Mouse (Mus musculus) limb, embryonic 10.5 days (tissue): Measurements from ENCODE around the gene Adipor2. TPM values are rescaled to one million over a fixed set of nuclear protein-coding genes. Genes with fewer than 3 reads are reported as not detected.

Source experiments
- DNase-seq: peaks from one replicate; pipeline ENCODE4 v3.0.0-alpha.2; 2017; ENCODE audit warnings: low spot score
- H3K27ac ChIP-seq: fragments of 300-500 bp; sonication (generic); 2 replicates; pipeline ENCODE4 v1.5.1; 2016; ENCODE audit warnings: mild to moderate bottlenecking
- H3K27me3 ChIP-seq: fragments of 300-500 bp; sonication (generic); 2 replicates; pipeline ENCODE4 v1.6.1; 2016; ENCODE audit warnings: low read depth, mild to moderate bottlenecking; ENCODE audit not compliant: poor library complexity, severe bottlenecking
- H3K36me3 ChIP-seq: fragments of 300-500 bp; sonication (generic); 2 replicates; pipeline ENCODE4 v1.6.1; 2016; ENCODE audit warnings: mild to moderate bottlenecking, moderate library complexity
- H3K4me1 ChIP-seq: fragments of 300-500 bp; sonication (generic); 2 replicates; pipeline ENCODE4 v1.6.1; 2016
- H3K4me3 ChIP-seq: fragments of 300-500 bp; sonication (generic); 2 replicates; pipeline ENCODE4 v1.5.1; 2016; ENCODE audit warnings: mild to moderate bottlenecking, moderate library complexity
- H3K9me3 ChIP-seq: fragments of 300-500 bp; sonication (generic); replicated peaks from 2 replicates; pipeline ENCODE4 v1.6.1; 2016; ENCODE audit warnings: mild to moderate bottlenecking
- WGBS: fragments of 180-500 bp; shearing (Covaris S2); methylation state at CpG from one replicate; pipeline ENCODE4 v1.1.7; 2016; 5-methylcytosine and 5-hydroxymethylcytosine counted together
- polyA plus RNA-seq: library from polyadenylated mRNA; unstranded; fragments of >200 nt; fragmentation: Nextera tagmentation; extraction: Ambion mirVana; gene quantifications from 2 replicates; pipeline ENCODE4 v1.2.1, GENCODE M21; 2016

Adipor2 gene
- polyA plus RNA-seq, 1 experiment from 2014 or later, result 29.4 TPM

- WGBS, result 54% methylated on average over 5 of the region's 5 CpGs
- H3K27me3 ChIP-seq, result no peaks in the 10 kb centered on the region
- peak; percentile 26 for DNase-seq
These were observed 21.2 kb downstream of the Adipor2 start for GRCm38 (mm10) chr6:119396309-119396634.

DNA sequence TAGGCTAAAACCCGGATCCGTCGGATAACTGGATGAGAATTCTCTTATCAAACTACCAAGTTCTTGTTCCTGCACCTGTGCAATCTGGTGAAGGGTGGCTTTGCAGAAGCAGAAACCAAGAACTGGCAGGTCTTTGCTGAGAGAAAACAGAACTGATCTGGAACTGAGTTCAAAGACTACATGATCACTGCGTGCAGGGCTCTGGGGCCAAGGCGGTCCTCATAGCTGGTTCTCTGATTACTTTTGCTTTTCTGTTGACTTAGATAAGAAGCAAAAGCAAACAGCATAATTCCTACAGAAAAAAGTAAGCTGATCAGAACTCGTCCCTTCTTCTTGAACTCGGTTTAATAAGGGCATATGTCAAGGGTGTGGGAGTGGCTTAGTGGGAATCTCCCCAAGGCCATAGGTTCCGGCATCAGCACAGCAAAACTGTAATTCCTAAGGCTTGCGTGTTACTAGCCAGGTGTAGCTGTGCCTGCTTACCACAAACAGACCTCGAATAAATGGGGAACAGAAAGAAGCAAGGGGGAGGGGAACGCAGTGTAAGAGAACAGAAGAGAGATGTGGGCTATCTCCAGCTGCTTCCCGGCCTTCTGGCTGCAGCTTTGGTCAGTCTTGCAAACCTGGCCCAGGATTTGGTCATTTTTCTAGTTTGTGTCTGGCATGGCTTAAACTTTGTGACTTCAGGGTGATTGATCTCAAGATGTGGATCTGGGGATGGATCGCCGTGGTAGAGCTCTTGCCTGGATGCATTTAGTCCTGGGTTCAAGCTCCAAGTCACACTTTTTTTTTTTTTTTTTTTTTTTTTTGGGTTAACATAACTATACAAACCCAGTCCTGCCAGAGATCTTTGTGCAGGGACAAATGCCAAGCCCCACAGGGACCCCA lies 21.8 kb downstream of the Adipor2 start:
- no peak for DNase-seq
- Histone ChIP-seq H3K36me3 (no peaks in the 10 kb centered on the region), H3K4me1 (0 out of 2 replicates have a peak, but pooled peaks cover 3% of the 10 kb centered on the region), H3K27me3 (no peaks in the 10 kb centered on the region), H3K9me3 (no peaks in the 10 kb centered on the region), H3K4me3 (no peak overlapping the region), H3K27ac (no peak overlapping the region)
- 87% methylated on average over 14 of the region's 14 CpGs for WGBS

More at GRCm38 (mm10) chr6:119396309-119396634, 21.2 kb downstream of the Adipor2 start:
- H3K4me1 ChIP-seq, result 0 out of 2 replicates have a peak, but pooled peaks cover 3% of the 10 kb centered on the region
- no peak overlapping the region for H3K27ac ChIP-seq
- H3K36me3 ChIP-seq, result no peaks in the 10 kb centered on the region
- no peak overlapping the region for H3K4me3 ChIP-seq
- no peaks in the 10 kb centered on the region for H3K9me3 ChIP-seq

- Histone ChIP-seq H3K27ac (no peak overlapping the region), H3K36me3 (no peaks in the 10 kb centered on the region), H3K4me1 (peaks cover 13% of the 10 kb centered on the region), H3K9me3 (no peaks in the 10 kb centered on the region), H3K27me3 (no peaks in the 10 kb centered on the region), H3K4me3 (no peak overlapping the region)
- 89% methylated on average over 9 of the region's 9 CpGs for WGBS
- no peak for DNase-seq
These were observed 24.7 kb downstream of the Adipor2 start for GRCm38 (mm10) chr6:119392836-119393235.

DNA sequence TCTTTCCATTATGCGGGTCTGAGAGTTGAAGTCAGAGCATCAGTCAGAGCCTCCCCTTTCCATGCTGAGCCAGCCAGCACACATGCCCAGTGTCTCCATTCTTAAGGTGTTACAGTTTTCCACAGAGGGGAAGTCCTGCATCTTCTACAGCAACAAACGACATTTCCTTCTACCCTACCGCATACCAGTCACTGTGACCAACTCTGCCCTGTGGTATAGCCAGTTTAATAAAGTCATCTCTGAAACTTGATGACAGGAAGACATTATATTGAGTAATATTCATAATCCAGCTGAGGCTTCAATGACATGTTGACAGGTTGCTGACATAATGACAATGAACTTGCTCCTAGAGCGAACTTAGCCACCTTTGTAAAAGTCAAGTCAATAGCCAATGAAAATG lies 26.8 kb downstream of the Adipor2 start:
- H3K4me3 ChIP-seq, result no peak overlapping the region
- H3K27me3 ChIP-seq, result no peaks in the 10 kb centered on the region
- 94% methylated on average over 4 of the region's 4 CpGs for WGBS
- no peaks in the 10 kb centered on the region for H3K36me3 ChIP-seq
- no peak overlapping the region for H3K27ac ChIP-seq
- no peaks in the 10 kb centered on the region for H3K9me3 ChIP-seq
- DNase-seq, result no peak
- peaks cover 24% of the 10 kb centered on the region for H3K4me1 ChIP-seq

DNA sequence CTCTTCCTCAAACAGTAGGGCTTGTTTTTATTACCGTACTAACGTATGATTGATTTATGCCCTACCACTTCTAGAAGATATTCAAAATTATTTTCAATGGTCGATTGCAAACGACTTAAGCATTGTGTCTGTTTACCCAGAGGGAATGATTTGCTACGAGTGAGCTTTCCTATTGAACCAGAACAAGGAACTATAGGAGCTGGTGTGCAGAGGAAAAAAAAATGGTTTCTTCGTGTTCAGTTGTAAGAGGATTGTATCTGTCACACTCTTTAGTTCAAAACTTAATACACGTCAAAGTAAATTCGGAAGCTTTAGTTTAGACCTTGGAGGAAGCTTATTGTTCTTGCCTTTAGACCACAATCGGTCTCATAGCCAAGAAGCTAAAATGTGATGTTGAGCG lies 28.4 kb downstream of the Adipor2 start:
- H3K36me3 ChIP-seq, result no peaks in the 10 kb centered on the region
- H3K27me3 ChIP-seq, result no peaks in the 10 kb centered on the region
- peak overlapping the region; percentile 92 for H3K4me3 ChIP-seq
- WGBS, result 37% methylated on average over 10 of the region's 10 CpGs
- peaks cover 23% of the 10 kb centered on the region for H3K4me1 ChIP-seq
- no peak for DNase-seq
- H3K27ac ChIP-seq, result peak overlapping the region; percentile 96
- no peaks in the 10 kb centered on the region for H3K9me3 ChIP-seq

GRCm38 (mm10) chr6:119388650-119389012 lies 28.9 kb downstream of the Adipor2 start:
- peak overlapping the region; percentile 92 for H3K4me3 ChIP-seq
- no peaks in the 10 kb centered on the region for H3K9me3 ChIP-seq
- no peaks in the 10 kb centered on the region for H3K36me3 ChIP-seq
- WGBS, result under 1% methylated on average over 48 of the region's 53 CpGs
- H3K27me3 ChIP-seq, result no peaks in the 10 kb centered on the region
- peak; percentile 95 for DNase-seq
- H3K4me1 ChIP-seq, result peaks cover 23% of the 10 kb centered on the region
- H3K27ac ChIP-seq, result peak overlapping the region; percentile 96

- no peak for DNase-seq
- peak overlapping the region; percentile 92 for H3K4me3 ChIP-seq
- WGBS, result 2% methylated on average over 49 of the region's 76 CpGs
- peak overlapping the region; percentile 96 for H3K27ac ChIP-seq
- no peaks in the 10 kb centered on the region for H3K36me3 ChIP-seq
- H3K27me3 ChIP-seq, result no peaks in the 10 kb centered on the region
- peaks cover 23% of the 10 kb centered on the region for H3K4me1 ChIP-seq
- H3K9me3 ChIP-seq, result no peaks in the 10 kb centered on the region
These were observed 29.5 kb downstream of the Adipor2 start for GRCm38 (mm10) chr6:119387801-119388649.

GRCm38 (mm10) chr6:119386821-119387220 lies 30.7 kb downstream of the Adipor2 start:
- 94% methylated on average over 1 of the region's 1 CpGs for WGBS
- H3K4me3 ChIP-seq, result no peak overlapping the region
- DNase-seq, result no peak
- peaks cover 23% of the 10 kb centered on the region for H3K4me1 ChIP-seq
- no peaks in the 10 kb centered on the region for H3K27me3 ChIP-seq
- no peak overlapping the region for H3K27ac ChIP-seq
- no peaks in the 10 kb centered on the region for H3K36me3 ChIP-seq
- H3K9me3 ChIP-seq, result no peaks in the 10 kb centered on the region

- no peaks in the 10 kb centered on the region for H3K36me3 ChIP-seq
- H3K9me3 ChIP-seq, result no peaks in the 10 kb centered on the region
- no peak for DNase-seq
- H3K4me3 ChIP-seq, result no peak overlapping the region
- H3K27me3 ChIP-seq, result no peaks in the 10 kb centered on the region
- 91% methylated on average over 4 of the region's 4 CpGs for WGBS
- no peak overlapping the region for H3K27ac ChIP-seq
- H3K4me1 ChIP-seq, result peaks cover 23% of the 10 kb centered on the region
These were observed 31.1 kb downstream of the Adipor2 start for GRCm38 (mm10) chr6:119386421-119386820.

- H3K4me3 ChIP-seq, result no peak overlapping the region
- no peaks in the 10 kb centered on the region for H3K36me3 ChIP-seq
- H3K27ac ChIP-seq, result no peak overlapping the region
- 95% methylated on average over 1 of the region's 1 CpGs for WGBS
- peaks cover 23% of the 10 kb centered on the region for H3K4me1 ChIP-seq
- H3K27me3 ChIP-seq, result no peaks in the 10 kb centered on the region
- DNase-seq, result no peak
- no peaks in the 10 kb centered on the region for H3K9me3 ChIP-seq
These were observed 31.8 kb downstream of the Adipor2 start for GRCm38 (mm10) chr6:119385668-119386067.

GRCm38 (mm10) chr6:119378631-119379030 lies 38.9 kb downstream of the Adipor2 start:
- H3K36me3 ChIP-seq, result no peaks in the 10 kb centered on the region
- H3K27me3 ChIP-seq, result no peaks in the 10 kb centered on the region
- H3K27ac ChIP-seq, result no peak overlapping the region
- H3K4me1 ChIP-seq, result peaks cover 4% of the 10 kb centered on the region
- H3K9me3 ChIP-seq, result no peaks in the 10 kb centered on the region
- no peak for DNase-seq
- H3K4me3 ChIP-seq, result no peak overlapping the region
- 90% methylated on average over 1 of the region's 1 CpGs for WGBS

GRCm38 (mm10) chr6:119377613-119378012 lies 39.9 kb downstream of the Adipor2 start:
- Histone ChIP-seq H3K27ac (no peak overlapping the region), H3K27me3 (no peaks in the 10 kb centered on the region), H3K4me1 (peaks cover 4% of the 10 kb centered on the region; the same call in 1 of the 2 replicates), H3K9me3 (no peaks in the 10 kb centered on the region), H3K4me3 (no peak overlapping the region), H3K36me3 (no peaks in the 10 kb centered on the region)
- 77% methylated on average over 2 of the region's 2 CpGs for WGBS
- no peak for DNase-seq

DNA sequence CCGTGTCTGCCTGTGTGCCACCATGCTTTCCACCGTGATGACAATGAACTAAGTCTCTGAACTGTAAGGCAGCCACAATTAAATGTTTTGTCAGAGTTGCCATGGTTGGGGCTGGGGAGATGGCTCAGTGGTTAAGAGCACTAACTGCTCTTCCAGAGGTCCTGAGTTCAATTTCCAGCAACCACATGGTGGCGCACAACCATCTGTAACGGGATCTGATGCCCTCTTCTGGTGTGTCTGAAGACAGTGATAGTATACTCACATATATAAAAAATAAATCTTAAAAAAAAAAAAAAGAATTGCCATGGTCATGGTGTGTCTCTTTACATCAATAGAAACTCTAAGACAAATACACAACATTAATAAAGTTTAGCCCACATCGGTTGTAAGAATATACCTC lies 42.5 kb downstream of the Adipor2 start:
- Histone ChIP-seq H3K4me1 (peaks cover 4% of the 10 kb centered on the region; the same call in 1 of the 2 replicates), H3K27ac (no peak overlapping the region), H3K27me3 (no peaks in the 10 kb centered on the region), H3K9me3 (no peaks in the 10 kb centered on the region), H3K4me3 (no peak overlapping the region), H3K36me3 (0 out of 2 replicates have a peak, but pooled peaks cover 2% of the 10 kb centered on the region)
- no peak for DNase-seq
- WGBS, result 78% methylated on average over 5 of the region's 5 CpGs
